Mouse (Mus musculus) retina, postnatal 7 days (tissue): ENCODE data around the gene Olfr1466.

Experiments used
- DNase-seq: peaks from one replicate; pipeline ENCODE4 v3.0.0-alpha.2; 2012; ENCODE audit warnings: low read depth, low spot score

Olfr1466 gene

DNA sequence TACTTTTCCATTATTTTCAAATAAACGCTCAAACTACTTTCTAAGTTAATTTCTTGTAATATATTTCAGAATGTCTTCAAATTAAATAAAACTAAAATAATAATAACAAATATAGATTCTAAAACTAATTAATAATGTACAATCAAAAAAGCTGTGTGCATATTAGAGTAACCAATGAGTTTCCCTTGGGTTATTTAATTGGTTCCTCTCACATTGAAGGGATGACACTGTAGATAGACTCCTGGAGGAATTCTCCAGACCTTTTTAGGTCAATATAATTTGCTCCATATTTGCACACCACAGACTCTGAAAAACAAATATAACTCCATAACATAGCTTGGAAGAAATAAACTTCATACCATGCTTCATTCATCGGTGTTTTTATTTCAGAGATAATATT lies at the start of gene Olfr1466:
Gene Olfr1466 (plus strand): TSS at position 301 of the 400 bp plus-strand sequence.
- no peak for DNase-seq

DNA sequence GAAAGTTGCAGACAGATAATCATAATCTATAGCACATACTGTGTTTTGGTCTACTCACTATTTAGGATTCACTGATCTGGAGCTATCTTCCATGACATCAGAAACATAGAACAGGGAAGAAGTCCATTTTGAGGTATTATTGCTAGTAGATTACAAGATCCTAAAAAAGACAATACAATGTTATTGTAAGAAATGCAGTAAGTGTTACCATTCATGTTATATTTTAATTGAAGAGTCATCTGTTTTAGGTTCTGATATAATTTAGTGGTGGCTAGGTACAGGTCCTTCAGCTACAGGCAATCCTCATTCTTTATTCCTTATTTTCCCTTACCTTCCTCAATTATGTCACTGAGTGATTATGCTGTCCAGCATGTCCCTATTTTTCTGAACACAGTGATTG lies 23.2 kb upstream of the Olfr1466 start, which contains the start of gene Olfr1465:
Gene Olfr1465 (minus strand): TSS at position 101 of the 400 bp plus-strand sequence.
- DNase-seq: no peak

DNA sequence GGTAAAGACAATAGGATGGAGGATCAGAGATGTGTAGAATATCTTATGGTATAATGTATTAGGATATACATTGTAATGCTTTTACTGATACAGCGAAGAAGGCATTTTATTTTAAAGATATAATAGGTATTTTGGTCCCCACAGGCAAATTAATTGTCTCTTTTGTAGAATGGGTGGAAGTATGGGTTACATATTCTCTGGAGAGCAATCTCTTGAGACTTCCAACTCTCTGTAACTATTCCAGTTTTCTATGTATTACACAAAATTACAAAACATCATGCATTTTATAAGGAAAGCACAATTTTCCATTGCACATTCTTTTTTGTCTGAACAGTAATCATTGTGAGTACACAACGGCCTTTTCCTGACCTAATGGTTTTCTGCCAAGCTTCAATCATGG lies 23.3 kb downstream of the Olfr1466 start, which contains the start of gene Olfr1467:
Gene Olfr1467 (plus strand): TSS at position 301 of the 400 bp plus-strand sequence.
- no peak for DNase-seq
